Mouse (Mus musculus) E14TG2a.4 (cell line): ENCODE data around the gene Lamc1.

Experiments
- CTCF ChIP-seq: conservative IDR thresholded peaks from 2 replicates; pipeline ENCODE4 v1.5.1; 2014; ENCODE audit warnings: low read length
- NANOG ChIP-seq: IDR thresholded peaks from 2 replicates; pipeline ENCODE4 v1.6.1; 2014; ENCODE audit warnings: borderline replicate concordance, low read length, mixed read lengths
- POU5F1 ChIP-seq: IDR thresholded peaks from 2 replicates; pipeline ENCODE4 v1.6.1; 2014; ENCODE audit warnings: low read length, borderline replicate concordance

DNA sequence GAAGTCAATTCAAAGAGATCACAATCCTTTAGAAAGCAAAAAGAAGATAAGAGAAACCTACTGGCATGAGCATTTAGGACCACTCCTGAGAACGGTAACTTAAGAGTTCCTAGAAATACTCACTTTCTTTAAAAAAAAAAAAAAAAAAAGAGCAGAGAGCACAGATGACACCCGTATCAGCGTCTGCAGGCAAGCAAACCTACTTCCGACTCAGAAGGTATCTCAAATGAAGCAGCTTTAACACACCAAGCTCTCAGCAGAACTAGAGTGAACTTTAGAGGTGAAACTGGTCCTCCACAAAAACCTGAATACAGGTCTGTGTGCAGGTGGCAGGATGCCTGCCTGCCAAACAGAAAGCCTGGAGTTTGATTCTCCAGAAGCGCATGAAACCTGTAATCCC is 19.6 kb downstream of the Lamc1 start:
- TF ChIP-seq CTCF: no peak
- no peak for TF ChIP-seq POU5F1
- TF ChIP-seq NANOG: no peak
